Comparison of ENCODE assay signal across 15 mouse cellular contexts in genomic region chr7:138968010-138968620, GRCm38 (mm10). TPM values are rescaled to one million over a fixed set of nuclear protein-coding genes. Genes with fewer than 3 reads are reported as not detected.
A peak's percentile ranks its signal among the peaks of the same experiment; 100 is the strongest.
DNase-seq lines count a peak whose midpoint lies in the region; ATAC-seq lines count a peak whose summit lies in the region.
"Had no signal": no experiment of that assay in that cellular context is flagged by ENCODE, and none has a peak within 500 bp of the region (broad histone marks: within the 10 kb centered on the region; RNA-seq: fewer than 3 reads in every experiment).

No protein-coding gene starts in this region.

- no peak for DNase-seq in cerebellum, postnatal 25 days
- DNase-seq in left cerebral cortex, adult 18-20 months (ENCODE audit: low spot score in 2 of 2): peak; percentile 47 to 61
- DNase-seq in telencephalon, adult 2 months (ENCODE audit: low read depth, low spot score): peak; percentile 84
- no peak for DNase-seq in urinary bladder, adult 18-20 months (ENCODE audit: low spot score in 2 of 2)
- DNase-seq in gastrocnemius, postnatal 25 days: no peak
- DNase-seq: cerebellum, adult 11-12 months had no signal

- peak overlapping the region; percentile 59 for H3K27ac ChIP-seq in midbrain, embryonic 16.5 days (ENCODE audit: low read length)
- no peak overlapping the region for H3K27ac ChIP-seq in midbrain, embryonic 13.5 days
- H3K27ac ChIP-seq: embryonic facial prominence, embryonic 13.5 days; heart, embryonic 13.5 days had no signal

- H3K36me3 ChIP-seq in midbrain, embryonic 16.5 days (ENCODE audit: control insufficient read depth, insufficient read depth, low read length): no peaks in the 10 kb centered on the region
- no peaks in the 10 kb centered on the region for H3K36me3 ChIP-seq in midbrain, embryonic 13.5 days
- H3K36me3 ChIP-seq: embryonic facial prominence, embryonic 13.5 days; heart, embryonic 13.5 days had no signal

- ATAC-seq in cerebellum, adult (ENCODE audit: insufficient number of reproducible peaks, low FRiP score, low TSS enrichment): peak; percentile 59
- ATAC-seq in midbrain, embryonic 16.5 days: peak; percentile 45; the same call in 1 of the 2 replicates
- ATAC-seq in midbrain, embryonic 13.5 days: no peak
- ATAC-seq: inflammation-experienced regulatory T-cells, adult 6 months had no signal

- 0 out of 2 replicates have a peak overlapping the region, but pooled peaks have one; percentile 20 for H3K4me2 ChIP-seq in midbrain, embryonic 16.5 days (ENCODE audit: low read length)
- H3K4me2 ChIP-seq in midbrain, embryonic 13.5 days (replicated peaks): no peak overlapping the region
- H3K4me2 ChIP-seq: embryonic facial prominence, embryonic 13.5 days; heart, embryonic 13.5 days had no signal

- no peaks in the 10 kb centered on the region for H3K27me3 ChIP-seq in midbrain, embryonic 16.5 days (ENCODE audit: control insufficient read depth, insufficient read depth, low read depth, low read length)
- no peaks in the 10 kb centered on the region for H3K27me3 ChIP-seq in midbrain, embryonic 13.5 days
- H3K27me3 ChIP-seq: embryonic facial prominence, embryonic 13.5 days had no signal

- peaks cover 5% of the 10 kb centered on the region; the same call in 1 of the 2 replicates for H3K4me1 ChIP-seq in midbrain, embryonic 16.5 days (ENCODE audit: control insufficient read depth, insufficient read depth, low read length)
- H3K4me1 ChIP-seq in midbrain, embryonic 13.5 days (replicated peaks): no peaks in the 10 kb centered on the region
- H3K4me1 ChIP-seq: heart, embryonic 13.5 days; megakaryocyte, embryonic 14.5 days had no signal

- 52% methylated on average over 13 of the region's 13 CpGs for WGBS in midbrain, embryonic 16.5 days
- WGBS in midbrain, embryonic 13.5 days: 67% methylated on average over 13 of the region's 13 CpGs

- no peaks in the 10 kb centered on the region for H3K9me3 ChIP-seq in midbrain, embryonic 16.5 days (replicated peaks; ENCODE audit: control insufficient read depth, low read length, poor library complexity, severe bottlenecking)
- no peaks in the 10 kb centered on the region for H3K9me3 ChIP-seq in midbrain, embryonic 13.5 days
- H3K9me3 ChIP-seq: embryonic facial prominence, embryonic 13.5 days; heart, embryonic 13.5 days; megakaryocyte, embryonic 14.5 days had no signal

- no peak overlapping the region for H3K4me3 ChIP-seq in midbrain, embryonic 16.5 days (ENCODE audit: low read depth, low read length)
- no peak overlapping the region for H3K4me3 ChIP-seq in midbrain, embryonic 13.5 days (replicated peaks)
- H3K4me3 ChIP-seq: embryonic facial prominence, embryonic 13.5 days; heart, embryonic 13.5 days; megakaryocyte, embryonic 14.5 days had no signal

- peak overlapping the region; percentile 32; the same call in 1 of the 2 replicates for H3K9ac ChIP-seq in midbrain, embryonic 16.5 days (ENCODE audit: low read depth, low read length)
- H3K9ac ChIP-seq in midbrain, embryonic 13.5 days (replicated peaks): no peak overlapping the region
- H3K9ac ChIP-seq: embryonic facial prominence, embryonic 13.5 days; heart, embryonic 13.5 days had no signal

RNA-seq across cellular contexts. Expression of gene Jakmip3, which starts 27.6 kb away (rescaled TPM):
- polyA plus RNA-seq in midbrain, embryonic 16.5 days (2015; fragmentation: Nextera tagmentation; extraction: Ambion mirVana): 10.8 and 12.6 TPM in 2 replicates
- polyA plus RNA-seq in midbrain, embryonic 13.5 days (2015; fragmentation: Nextera tagmentation; extraction: Ambion mirVana): 1.2 and 2.2 TPM in 2 replicates
- total RNA-seq in left cerebral cortex, adult 18-20 months (2021): 10 to 100 TPM; 45.8 to 52.1 TPM
- total RNA-seq in gastrocnemius, postnatal 25 days (2021): under 1 TPM in 1 of 2 experiments, not detected in 1; 0.15 TPM
- total RNA-seq: neutrophil, adult 5-6 weeks had no signal
- polyA plus RNA-seq: heart, embryonic 13.5 days; liver, embryonic 16.5 days had no signal

RNA-seq across cellular contexts. Expression of gene Bnip3, which starts 58.8 kb away (rescaled TPM):
- polyA plus RNA-seq in midbrain, embryonic 16.5 days (2015; fragmentation: Nextera tagmentation; extraction: Ambion mirVana): 106 and 113 TPM in 2 replicates
- 71.9 and 72.1 TPM in 2 replicates for polyA plus RNA-seq in midbrain, embryonic 13.5 days (2015; fragmentation: Nextera tagmentation; extraction: Ambion mirVana)
- total RNA-seq in left cerebral cortex, adult 18-20 months (2021): 100 to 1,000 TPM; 132 to 142 TPM
- 100 to 1,000 TPM; 152 to 182 TPM for total RNA-seq in gastrocnemius, postnatal 25 days (2021)

Comparison
In these comparisons a context has a peak if more than half of its experiments do, and no peak if none do; other contexts are left out.
1. DNase-seq: peak in left cerebral cortex, adult 18-20 months (2 of 2) and telencephalon, adult 2 months (single experiment); none in cerebellum, postnatal 25 days (0 of 2), urinary bladder, adult 18-20 months (0 of 2) and gastrocnemius, postnatal 25 days (single experiment).
2. RNA of gene Jakmip3, which starts 27.6 kb away (total RNA-seq): 45.8 to 52.1 TPM in left cerebral cortex, adult 18-20 months; 0.15 TPM in gastrocnemius, postnatal 25 days; every median in the first group is over 10 times any median in the second.